Comparison of ENCODE assay signal across 19 mouse cellular contexts in genomic region chr2:33705687-33706320, GRCm38 (mm10).
DNase-seq lines count a peak whose midpoint lies in the region; ATAC-seq and TF ChIP-seq lines count a peak whose summit lies in the region.
"Had no signal": no experiment of that assay in that cellular context is flagged by ENCODE, and none has a peak within 500 bp of the region (broad histone marks: within the 10 kb centered on the region; RNA-seq: fewer than 3 reads in every experiment).

No protein-coding gene starts in this region.

- no peak for DNase-seq in forebrain, postnatal 0 days
- DNase-seq in brain, embryonic 14.5 days (ENCODE audit: low read depth), result peak; percentile 39
- peak; percentile 72 for DNase-seq in limb, embryonic 10.5 days (ENCODE audit: low spot score)
- DNase-seq in limb, embryonic 14.5 days (ENCODE audit: low spot score), result no peak
- DNase-seq in cerebellum, postnatal 14 days, result no peak
- DNase-seq in T-cell, adult 2 months (ENCODE audit: low spot score), result no peak
- DNase-seq: adrenal gland, adult 2 months; adrenal gland, postnatal 25 days; cerebellum, adult 9-10 months; cerebellum, postnatal 36 days; gastrocnemius, postnatal 25 days had no signal

- peaks cover 50% of the 10 kb centered on the region for H3K4me1 ChIP-seq in forebrain, embryonic 13.5 days
- H3K4me1 ChIP-seq in forebrain, postnatal 0 days (ENCODE audit: insufficient read depth), result no peaks in the 10 kb centered on the region
- H3K4me1 ChIP-seq in limb, embryonic 10.5 days, result peaks cover 93% of the 10 kb centered on the region
- H3K4me1 ChIP-seq in limb, embryonic 14.5 days (ENCODE audit: control insufficient read depth, insufficient read depth, low read length), result peaks cover 56% of the 10 kb centered on the region

- H3K4me2 ChIP-seq in forebrain, embryonic 13.5 days, result no peak overlapping the region; the same call in 1 of the 2 replicates
- H3K4me2 ChIP-seq in forebrain, postnatal 0 days (ENCODE audit: low read depth), result no peak overlapping the region
- H3K4me2 ChIP-seq in limb, embryonic 14.5 days (replicated peaks; ENCODE audit: low read depth, low read length, severe bottlenecking), result peak overlapping the region; percentile 29
- H3K4me2 ChIP-seq: embryonic facial prominence, embryonic 13.5 days; forebrain, embryonic 12.5 days; heart, embryonic 12.5 days; hindbrain, embryonic 14.5 days; intestine, embryonic 15.5 days had no signal

- 23% methylated on average over 16 of the region's 16 CpGs for WGBS in forebrain, embryonic 13.5 days
- 32% methylated on average over 16 of the region's 16 CpGs for WGBS in forebrain, postnatal 0 days
- WGBS in limb, embryonic 10.5 days, result 13% methylated on average over 16 of the region's 16 CpGs
- 20% methylated on average over 16 of the region's 16 CpGs for WGBS in limb, embryonic 14.5 days

- no peaks in the 10 kb centered on the region for H3K36me3 ChIP-seq in forebrain, embryonic 13.5 days (ENCODE audit: poor library complexity, severe bottlenecking)
- no peaks in the 10 kb centered on the region for H3K36me3 ChIP-seq in forebrain, postnatal 0 days (ENCODE audit: insufficient read depth)
- no peaks in the 10 kb centered on the region for H3K36me3 ChIP-seq in limb, embryonic 10.5 days
- H3K36me3 ChIP-seq in limb, embryonic 14.5 days (ENCODE audit: control insufficient read depth, insufficient read depth, low read length), result no peaks in the 10 kb centered on the region
- H3K36me3 ChIP-seq: embryonic facial prominence, embryonic 13.5 days; forebrain, embryonic 12.5 days; heart, embryonic 12.5 days; hindbrain, embryonic 10.5 days; intestine, embryonic 15.5 days had no signal

- no peaks in the 10 kb centered on the region for H3K9me3 ChIP-seq in forebrain, embryonic 13.5 days (replicated peaks)
- H3K9me3 ChIP-seq in forebrain, postnatal 0 days (ENCODE audit: low read length), result no peaks in the 10 kb centered on the region
- H3K9me3 ChIP-seq in limb, embryonic 10.5 days (replicated peaks), result no peaks in the 10 kb centered on the region
- H3K9me3 ChIP-seq in limb, embryonic 14.5 days (ENCODE audit: control insufficient read depth, low read length), result no peaks in the 10 kb centered on the region
- H3K9me3 ChIP-seq: embryonic facial prominence, embryonic 13.5 days; forebrain, embryonic 12.5 days; heart, embryonic 12.5 days; hindbrain, embryonic 10.5 days; intestine, embryonic 15.5 days had no signal

- no peak for TF ChIP-seq CTCF in forebrain, postnatal 0 days (IDR thresholded peaks at IDR 0.05; ENCODE audit: low read depth)
- TF ChIP-seq CTCF in brain, embryonic 14.5 days (IDR thresholded peaks at IDR 0.05; ENCODE audit: borderline replicate concordance, extremely low read depth, insufficient read depth, insufficient read length), result no peak

- no peak overlapping the region for H3K4me3 ChIP-seq in forebrain, embryonic 13.5 days
- H3K4me3 ChIP-seq in forebrain, postnatal 0 days (ENCODE audit: low read depth, low read length), result no peak overlapping the region
- peak overlapping the region; percentile 34 for H3K4me3 ChIP-seq in limb, embryonic 10.5 days
- H3K4me3 ChIP-seq in limb, embryonic 14.5 days (replicated peaks; ENCODE audit: low read length), result peak overlapping the region; percentile 4; the same call in 1 of the 2 replicates
- H3K4me3 ChIP-seq: embryonic facial prominence, embryonic 13.5 days; forebrain, embryonic 12.5 days; heart, embryonic 12.5 days; hindbrain, embryonic 10.5 days; intestine, embryonic 15.5 days had no signal

- no peak overlapping the region for H3K27ac ChIP-seq in forebrain, embryonic 13.5 days
- no peak overlapping the region for H3K27ac ChIP-seq in forebrain, postnatal 0 days (ENCODE audit: low read depth, low read length)
- H3K27ac ChIP-seq in limb, embryonic 10.5 days, result peak overlapping the region; percentile 89
- H3K27ac ChIP-seq in limb, embryonic 14.5 days (replicated peaks; ENCODE audit: low read depth, low read length), result peak overlapping the region; percentile 64
- H3K27ac ChIP-seq: embryonic facial prominence, embryonic 13.5 days; forebrain, embryonic 12.5 days; hindbrain, embryonic 14.5 days; intestine, embryonic 15.5 days had no signal

- ATAC-seq in forebrain, embryonic 13.5 days, result no peak
- ATAC-seq in forebrain, postnatal 0 days, result no peak
- no peak for ATAC-seq in limb, embryonic 14.5 days (ENCODE audit: low FRiP score, low read depth)
- ATAC-seq: intestine, embryonic 15.5 days; Patski had no signal

- TF ChIP-seq POLR2A in brain, embryonic 14.5 days (IDR thresholded peaks at IDR 0.05; ENCODE audit: borderline replicate concordance, extremely low read depth, insufficient read depth, insufficient read length, poor library complexity, severe bottlenecking), result no peak
- TF ChIP-seq POLR2A in limb, embryonic 14.5 days (IDR thresholded peaks at IDR 0.05; ENCODE audit: borderline replicate concordance, extremely low read depth, insufficient read depth, insufficient read length), result no peak

- H3K27me3 ChIP-seq in forebrain, embryonic 13.5 days, result peaks cover 75% of the 10 kb centered on the region
- peaks cover 22% of the 10 kb centered on the region for H3K27me3 ChIP-seq in forebrain, postnatal 0 days (ENCODE audit: insufficient read depth, low read length)
- peaks cover 83% of the 10 kb centered on the region for H3K27me3 ChIP-seq in limb, embryonic 10.5 days (ENCODE audit: low read depth, poor library complexity, severe bottlenecking)
- H3K27me3 ChIP-seq in limb, embryonic 14.5 days (ENCODE audit: control insufficient read depth, insufficient read depth, low read length), result peaks cover 18% of the 10 kb centered on the region; the same call in 1 of the 2 replicates

- H3K9ac ChIP-seq in forebrain, embryonic 13.5 days, result 0 out of 2 replicates have a peak overlapping the region, but pooled peaks have one; percentile 21
- no peak overlapping the region for H3K9ac ChIP-seq in forebrain, postnatal 0 days
- H3K9ac ChIP-seq in limb, embryonic 14.5 days (ENCODE audit: low read depth, low read length, severe bottlenecking), result peak overlapping the region; percentile 29; the same call in 1 of the 2 replicates
- H3K9ac ChIP-seq: embryonic facial prominence, embryonic 13.5 days; forebrain, embryonic 12.5 days; heart, embryonic 12.5 days; hindbrain, embryonic 14.5 days; intestine, embryonic 15.5 days had no signal

Comparison
In these comparisons a context has a peak if more than half of its experiments do, and no peak if none do; other contexts are left out.
1. DNase-seq: peak in brain, embryonic 14.5 days (single experiment) and limb, embryonic 10.5 days (single experiment); none in forebrain, postnatal 0 days (single experiment), limb, embryonic 14.5 days (single experiment), cerebellum, postnatal 14 days (0 of 2) and T-cell, adult 2 months (single experiment).
2. H3K27ac ChIP-seq: peak in limb, embryonic 10.5 days (single experiment) and limb, embryonic 14.5 days (single experiment); none in forebrain, embryonic 13.5 days (single experiment) and forebrain, postnatal 0 days (single experiment).
3. H3K4me3 ChIP-seq: peak in limb, embryonic 10.5 days (single experiment) and limb, embryonic 14.5 days (single experiment); none in forebrain, embryonic 13.5 days (single experiment) and forebrain, postnatal 0 days (single experiment).